Mouse (Mus musculus) gonadal fat pad, adult 2 months (tissue): ENCODE measurements around the gene Edf1. TPM values are rescaled to one million over a fixed set of nuclear protein-coding genes. Genes with fewer than 3 reads are reported as not detected.
"Not testable (repeated sequence)": the region's sequence is repeated elsewhere in the genome, so short reads cannot be mapped to it uniquely, and the experiment has no call there.

Experiments used
- DNase-seq: peaks from one replicate; pipeline ENCODE4 v3.0.0-alpha.2; 2012; ENCODE audit warnings: low read depth
- polyA plus RNA-seq: library from polyadenylated mRNA; depleted of rRNA; stranded (reverse); fragments of >200 nt; gene quantifications from 2 replicates; pipeline ENCODE4 v1.2.3, GENCODE M21; 2012; rRNA removed

Gene Edf1
- polyA plus RNA-seq, result 115 and 139 TPM in 2 replicates

GRCm38 (mm10) chr2:25557221-25557963 is at the start of gene Edf1:
Gene Edf1 (plus strand): TSS chr2:25557847.
- DNase-seq, result no peak

- DNase-seq, result no peak
Measured at GRCm38 (mm10) chr2:25509912-25510311, 47.7 kb upstream of the Edf1 start.

- no peak for DNase-seq
Measured at GRCm38 (mm10) chr2:25526510-25527302, 30.9 kb upstream of the Edf1 start.

- DNase-seq, result no peak
Measured at GRCm38 (mm10) chr2:25533707-25534106, 23.9 kb upstream of the Edf1 start.

- no peak for DNase-seq
Measured at GRCm38 (mm10) chr2:25534178-25534865, 23.3 kb upstream of the Edf1 start.

GRCm38 (mm10) chr2:25534866-25535182 is 22.8 kb upstream of the Edf1 start:
- DNase-seq, result no peak

- DNase-seq, result no peak
Measured at GRCm38 (mm10) chr2:25536531-25536930, 21.1 kb upstream of the Edf1 start.

- DNase-seq, result no peak
Measured at GRCm38 (mm10) chr2:25540541-25540948, 17.1 kb upstream of the Edf1 start.

- no peak for DNase-seq
Measured at GRCm38 (mm10) chr2:25541644-25542367, 15.8 kb upstream of the Edf1 start.

- DNase-seq, result no peak
Measured at GRCm38 (mm10) chr2:25545996-25546810, 11.4 kb upstream of the Edf1 start.

- DNase-seq, result peak; percentile 93
Measured at GRCm38 (mm10) chr2:25546811-25547491, 10.7 kb upstream of the Edf1 start, which contains the start of gene Traf2. Gene Traf2 (minus strand): TSS chr2:25546940.

- DNase-seq, result no peak
Measured at GRCm38 (mm10) chr2:25549021-25549991, 8.3 kb upstream of the Edf1 start.

- no peak for DNase-seq
Measured at GRCm38 (mm10) chr2:25551186-25551585, 6.5 kb upstream of the Edf1 start.

- DNase-seq, result not testable (repeated sequence)
Measured at GRCm38 (mm10) chr2:25553171-25553786, 4.4 kb upstream of the Edf1 start.

- not testable (repeated sequence) for DNase-seq
Measured at GRCm38 (mm10) chr2:25555479-25555878, 2.2 kb upstream of the Edf1 start.

GRCm38 (mm10) chr2:25556296-25556695 is 1.4 kb upstream of the Edf1 start:
- DNase-seq, result no peak

GRCm38 (mm10) chr2:25557964-25558360 is 315 bp downstream of the Edf1 start:
- DNase-seq, result no peak

GRCm38 (mm10) chr2:25558774-25559173 is 1.1 kb downstream of the Edf1 start:
- DNase-seq, result no peak

GRCm38 (mm10) chr2:25560551-25560950 is 2.9 kb downstream of the Edf1 start:
- DNase-seq, result no peak
